Mouse (Mus musculus) lung, postnatal 4 days (tissue): ENCODE results near the gene Neurl3.

ENCODE experiments used
- DNase-seq, 2 experiments: peaks; one replicate each; pipeline ENCODE4 v3.0.0; 2021

Neurl3 gene

DNA sequence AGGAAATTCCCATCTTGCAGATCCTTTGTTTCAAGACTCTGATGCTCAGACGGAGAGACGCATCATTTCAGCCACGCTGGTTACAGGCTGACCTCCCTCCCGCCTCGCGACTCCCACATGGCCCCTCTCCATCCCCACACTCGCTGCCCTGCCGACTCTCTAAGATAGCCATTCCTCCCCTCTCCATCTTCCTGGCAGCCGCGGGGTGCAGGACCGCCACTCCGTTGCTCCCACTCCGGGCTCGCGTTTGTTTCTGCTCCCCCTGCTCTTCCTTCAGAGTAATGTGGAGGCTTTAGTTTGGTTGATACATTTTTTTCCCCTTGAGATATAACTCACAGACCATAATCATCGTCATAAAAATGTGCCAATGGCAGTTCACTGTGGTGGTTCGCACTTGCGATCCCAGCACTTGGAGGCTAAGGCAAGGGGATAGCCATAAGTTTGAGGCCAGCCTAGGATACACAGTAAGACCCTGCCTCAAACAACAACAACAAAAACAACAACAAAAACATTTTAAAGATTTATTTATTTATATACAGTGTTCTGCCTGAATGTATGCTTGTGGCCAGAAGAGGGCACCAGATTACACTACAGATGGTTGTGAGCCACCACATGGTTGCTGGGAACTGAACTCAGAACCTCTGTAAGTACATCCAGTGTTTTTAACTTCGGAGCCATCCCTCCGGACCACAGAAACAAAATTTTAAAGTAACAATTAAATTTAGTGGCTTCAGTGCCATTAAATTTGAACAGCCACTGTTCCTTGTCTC lies 18.4 kb downstream of the Neurl3 start:
- DNase-seq, result no peak

DNA sequence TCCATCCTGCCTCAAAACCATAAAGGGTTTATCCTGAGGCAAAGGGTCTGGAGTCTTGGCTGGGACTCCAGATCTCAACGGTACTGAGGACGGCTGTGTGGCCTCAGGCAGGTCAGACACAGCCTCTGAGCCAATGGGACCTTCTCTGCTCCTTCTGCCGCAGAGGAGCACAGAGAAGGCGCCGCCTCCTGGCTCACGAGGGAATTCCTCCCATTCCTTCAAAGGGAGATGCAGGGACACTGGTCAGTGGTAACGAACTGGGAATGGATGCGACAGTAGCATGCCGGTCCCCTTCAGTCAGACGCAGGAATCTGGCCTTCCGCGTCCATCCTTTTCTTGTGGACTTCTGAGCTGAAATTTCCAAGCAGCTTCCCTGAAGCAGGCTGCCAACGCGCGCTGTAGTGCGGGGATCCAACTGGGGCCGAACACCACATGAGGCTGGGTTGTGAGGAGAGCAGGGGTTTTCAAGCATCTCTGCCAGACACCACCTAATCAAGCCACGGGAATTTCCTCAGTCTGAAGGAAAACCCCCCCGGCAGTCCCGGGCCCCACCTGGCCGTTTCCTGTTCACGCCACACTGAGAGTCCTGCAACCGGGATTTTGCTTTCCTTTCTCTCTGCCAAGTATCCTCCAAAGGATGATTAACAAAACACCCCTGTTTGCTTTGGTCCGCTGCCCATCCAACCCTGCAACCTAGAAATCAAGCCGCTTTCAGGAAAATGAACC lies 19.7 kb downstream of the Neurl3 start:
- peak; percentile 41 to 60 for DNase-seq

GRCm38 (mm10) chr1:36252791-36253190 lies 21.7 kb downstream of the Neurl3 start:
- peak; percentile 57 to 82 for DNase-seq

DNA sequence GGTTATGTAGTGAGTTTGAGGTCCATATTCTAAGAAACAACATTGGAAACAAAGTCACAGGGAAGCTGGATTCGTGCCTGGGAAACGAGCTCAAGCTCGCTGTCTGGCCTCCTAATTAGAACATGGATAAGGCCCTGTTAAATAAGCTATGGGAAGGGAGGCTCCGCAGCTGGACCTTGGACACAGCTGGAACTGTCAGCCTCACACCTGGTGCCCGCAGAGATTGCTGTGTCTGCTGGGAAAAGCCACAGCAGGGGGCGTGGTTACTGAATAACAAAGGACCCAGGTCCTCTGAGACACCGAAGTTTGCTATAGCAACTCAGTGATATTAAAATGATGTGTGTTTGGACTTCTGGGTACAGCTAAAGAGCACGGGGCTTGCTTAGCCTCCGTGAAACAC lies 23.1 kb downstream of the Neurl3 start:
- DNase-seq, result no peak

GRCm38 (mm10) chr1:36246688-36247087 lies 27.8 kb downstream of the Neurl3 start:
- DNase-seq, result no peak

- DNase-seq, result no peak
Observed at GRCm38 (mm10) chr1:36244828-36245215, 29.7 kb downstream of the Neurl3 start.

DNA sequence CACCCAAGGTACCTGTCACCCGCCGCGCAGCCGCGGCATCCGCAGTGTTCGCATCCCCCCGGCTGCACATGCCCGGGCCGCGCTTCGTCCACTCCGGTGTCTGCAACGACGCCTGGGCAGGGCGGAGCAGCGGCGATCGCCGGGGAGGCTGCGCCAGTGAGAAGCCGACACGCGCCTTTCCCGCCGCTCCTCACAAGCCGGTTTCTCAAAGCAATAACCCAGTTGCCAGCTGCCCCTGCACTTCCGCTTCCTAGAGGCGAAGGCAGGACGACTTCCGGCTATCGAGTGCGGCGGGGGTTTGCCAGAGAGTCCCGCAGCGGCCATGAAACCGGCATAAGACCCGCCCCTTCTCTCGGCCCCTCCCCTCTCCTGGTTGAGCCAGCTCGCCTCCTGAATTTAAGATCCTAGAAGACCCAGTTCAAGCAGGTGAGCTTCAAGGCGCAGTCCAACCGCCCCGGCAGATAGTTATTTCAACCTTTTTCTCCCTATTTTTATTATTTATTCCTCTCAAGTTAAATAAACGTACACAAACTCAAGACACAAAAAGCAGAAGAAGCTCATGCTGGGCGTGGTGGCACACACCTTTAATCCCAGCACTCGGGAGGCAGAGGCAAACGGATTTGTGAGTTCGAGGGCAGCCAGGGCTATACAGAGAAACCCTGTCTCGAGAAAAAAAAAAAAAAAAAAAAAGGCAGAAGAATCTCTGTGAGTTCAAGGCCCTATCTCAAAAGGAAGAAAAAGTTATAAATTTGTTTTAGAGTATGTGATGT lies 30.2 kb downstream of the Neurl3 start, which contains the start of gene Uggt1:
Uggt1 (minus strand) TSS at position 663 of the 770 bp plus-strand sequence.
- peak; percentile 94 to 96 for DNase-seq

DNA sequence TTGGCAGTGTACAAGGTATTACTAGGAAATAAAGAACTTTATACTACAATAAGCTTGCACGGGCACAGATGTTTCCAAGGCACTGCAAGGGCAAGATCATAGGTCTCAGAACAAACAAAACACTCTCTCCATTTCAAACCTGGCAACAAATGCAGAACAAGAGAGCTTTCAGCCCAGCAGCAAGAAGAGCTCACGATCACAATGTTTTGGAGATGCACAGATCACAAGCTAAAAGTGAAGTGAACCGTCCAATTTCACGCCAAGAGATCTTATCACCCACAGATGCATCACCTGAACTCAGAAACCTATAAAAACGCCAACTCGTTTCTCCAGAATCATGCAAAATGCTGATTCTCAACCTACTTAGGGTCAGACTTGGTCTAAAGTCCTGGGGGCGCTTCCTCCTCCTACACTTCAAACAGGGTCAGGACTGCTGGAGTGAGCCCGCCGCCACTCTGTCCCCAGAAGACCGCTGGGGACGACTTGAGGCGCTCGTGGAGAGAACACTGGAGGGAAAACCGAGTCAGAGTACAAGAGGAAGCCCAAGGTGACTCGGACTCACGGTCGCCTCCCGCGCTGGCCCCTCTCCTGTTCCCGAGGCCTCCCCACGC lies 30.9 kb downstream of the Neurl3 start:
- no peak for DNase-seq

DNA sequence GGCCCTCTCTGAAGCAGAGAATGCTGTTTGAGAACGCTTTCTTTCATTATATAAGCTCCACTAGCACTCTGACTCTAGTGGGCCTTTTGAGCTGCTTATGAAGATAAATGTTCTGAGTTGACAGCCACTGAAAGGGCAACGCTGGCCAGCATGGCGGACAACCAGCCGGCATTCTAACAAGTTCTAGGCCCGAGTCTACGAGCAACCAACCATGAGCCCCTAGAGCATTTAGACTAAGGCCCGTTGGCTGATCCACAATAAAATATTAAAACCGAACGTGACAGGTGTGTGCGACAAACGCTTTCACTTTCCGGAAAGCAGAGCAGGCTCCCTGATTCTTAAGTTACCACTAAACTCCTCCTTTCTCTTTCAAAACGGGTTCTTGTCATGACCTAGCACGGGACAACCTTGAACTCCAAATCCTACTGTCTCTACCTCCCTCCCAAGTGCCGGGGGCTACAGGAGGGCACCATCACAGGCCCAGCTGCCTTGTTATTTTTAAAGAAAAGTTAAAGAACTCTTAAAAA lies 32.5 kb downstream of the Neurl3 start:
- DNase-seq, result no peak

- DNase-seq, result no peak
Observed at GRCm38 (mm10) chr1:36240176-36240575, 34.3 kb downstream of the Neurl3 start.

DNA sequence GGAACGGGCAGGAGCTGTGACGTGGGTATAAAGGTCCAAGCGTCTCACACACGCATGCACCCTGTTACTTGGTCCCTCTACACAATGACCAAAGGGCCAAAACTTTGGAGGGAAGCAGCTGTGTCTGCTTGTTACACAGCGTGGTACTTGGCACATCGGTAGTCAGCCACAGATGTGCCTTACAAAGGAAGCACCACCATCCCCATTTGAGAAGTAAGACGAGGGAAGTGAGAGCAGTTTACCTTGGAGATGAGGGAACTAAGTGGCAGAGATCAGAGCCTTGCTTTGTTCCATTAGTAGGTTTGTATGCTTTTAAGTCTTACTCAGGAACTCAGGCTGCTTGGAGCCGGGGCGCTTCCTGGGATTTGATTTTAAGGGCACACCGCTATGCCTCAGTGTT lies 35.1 kb downstream of the Neurl3 start:
- DNase-seq, result no peak

- no peak for DNase-seq
Observed at GRCm38 (mm10) chr1:36235855-36236254, 38.6 kb downstream of the Neurl3 start.

DNA sequence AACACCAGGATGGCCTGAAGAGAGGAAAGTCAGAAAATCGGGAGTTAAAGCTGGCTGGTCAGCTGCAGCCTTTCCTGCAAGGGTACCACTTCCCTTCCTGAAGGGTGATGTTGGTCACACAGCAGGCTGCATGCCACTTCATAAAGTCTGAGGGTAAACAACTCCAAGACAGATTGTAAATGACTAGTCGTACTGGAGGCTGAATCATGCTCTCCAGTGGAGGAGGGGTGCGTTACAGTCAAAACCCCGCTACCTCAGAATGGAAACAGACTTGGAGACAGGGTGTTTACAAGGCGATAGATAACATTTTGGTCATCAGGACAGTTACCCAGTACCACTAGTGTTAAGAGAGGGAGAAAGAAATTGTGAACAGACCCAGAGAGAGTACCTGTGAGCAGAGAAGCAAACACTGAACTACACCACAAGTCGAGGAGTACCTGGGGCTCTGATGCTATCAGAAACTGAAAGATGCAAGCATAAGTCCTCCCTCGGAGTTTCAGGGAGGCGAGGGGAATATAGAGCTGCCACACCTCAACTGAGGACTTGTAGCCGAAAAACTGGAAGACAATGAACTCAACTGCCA lies 39.3 kb downstream of the Neurl3 start:
- no peak for DNase-seq

- no peak for DNase-seq
Observed at GRCm38 (mm10) chr1:36233218-36233617, 41.3 kb downstream of the Neurl3 start.

GRCm38 (mm10) chr1:36230919-36231705 lies 43.4 kb downstream of the Neurl3 start:
- DNase-seq, result no peak

DNA sequence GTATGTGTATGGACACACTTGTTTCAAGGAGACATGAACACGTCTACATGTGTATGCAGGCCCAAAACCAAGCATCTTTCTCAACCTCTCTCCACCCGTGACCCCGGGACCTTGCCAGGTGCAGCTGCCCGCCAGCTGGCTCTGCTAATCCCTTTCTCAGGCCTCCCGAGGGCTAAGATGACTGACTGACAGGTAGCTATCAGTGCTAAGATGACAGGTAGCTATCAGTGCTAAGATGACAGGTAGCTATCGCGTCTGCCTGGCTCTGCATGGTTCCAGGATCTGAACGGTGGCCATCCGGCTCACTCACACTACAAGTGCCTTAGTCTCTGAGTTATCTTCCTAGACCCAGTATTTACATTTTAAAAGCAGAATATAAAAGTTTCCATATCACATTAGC lies 46.0 kb downstream of the Neurl3 start:
- DNase-seq, result no peak

GRCm38 (mm10) chr1:36224648-36225047 lies 49.8 kb downstream of the Neurl3 start:
- DNase-seq, result no peak
